Mouse (Mus musculus) CH12.LX (cell line): ENCODE measurements around the gene Pcbp4. TPM values are rescaled to one million over a fixed set of nuclear protein-coding genes. Genes with fewer than 3 reads are reported as not detected.
A peak's percentile ranks its signal among the peaks of the same experiment; 100 is the strongest.

ENCODE experiments used
- DNase-seq: peaks from one replicate; pipeline ENCODE4 v3.0.0-alpha.2; 2013; ENCODE audit errors: extremely low read depth
- H3K27ac ChIP-seq: 2 replicates; pipeline ENCODE4 v1.5.1; 2012; ENCODE audit warnings: low read depth, mild to moderate bottlenecking, control low read depth, moderate library complexity; ENCODE audit not compliant: insufficient read depth
- H3K27me3 ChIP-seq: replicated peaks from 2 replicates; pipeline ENCODE3; 2012; ENCODE audit warnings: inconsistent platforms
- H3K36me3 ChIP-seq, 2 experiments: replicated peaks in 1 of 2; 2 replicates each; pipeline versions ENCODE3 to v1.6.1; 2012; ENCODE audit warnings: inconsistent platforms in 1 of 2, low read length in 1 of 2, mild to moderate bottlenecking in 1 of 2, mixed read lengths in 1 of 2, moderate library complexity in 1 of 2; ENCODE audit not compliant: control insufficient read depth in 1 of 2, insufficient read depth in 1 of 2
- H3K4me1 ChIP-seq, 2 experiments: 2 replicates each; pipeline ENCODE4 v1.6.1; 2012; ENCODE audit warnings: inconsistent platforms in 1 of 2, moderate library complexity in 1 of 2; ENCODE audit not compliant: insufficient read depth in 2 of 2, control insufficient read depth in 1 of 2
- H3K4me2 ChIP-seq: 2 replicates; pipeline ENCODE4 v1.6.1; 2012; ENCODE audit warnings: low read depth, mild to moderate bottlenecking, control low read depth; ENCODE audit not compliant: poor library complexity, insufficient read depth, severe bottlenecking
- H3K4me3 ChIP-seq, 3 experiments: fragments of 150-350 bp in 1 of 3; sonication (generic) in 1 of 3; replicated peaks in 1 of 3; 2 replicates each; pipeline versions ENCODE3 to v1.5.1; 2011 to 2012; ENCODE audit warnings: low read depth in 2 of 3, low read length in 2 of 3, mild to moderate bottlenecking in 2 of 3, moderate library complexity in 2 of 3, control low read depth in 1 of 3, improper control_type of control experiment in 1 of 3, inconsistent platforms in 1 of 3, mixed read lengths in 1 of 3; ENCODE audit not compliant: poor library complexity in 1 of 3
- H3K79me2 ChIP-seq: replicated peaks from 2 replicates; pipeline ENCODE4 v1.6.1; 2012; ENCODE audit warnings: mild to moderate bottlenecking, moderate library complexity; ENCODE audit not compliant: control insufficient read depth, poor library complexity, insufficient read depth, severe bottlenecking; ENCODE audit errors: extremely low read depth
- H3K9ac ChIP-seq: 2 replicates; pipeline ENCODE4 v1.6.1; 2012; ENCODE audit warnings: low read depth, mild to moderate bottlenecking, control low read depth, moderate library complexity; ENCODE audit not compliant: insufficient read depth
- H3K9me3 ChIP-seq: replicated peaks from 2 replicates; pipeline ENCODE3; 2012; ENCODE audit warnings: low read length, inconsistent platforms, mixed read lengths
- BHLHE40 ChIP-seq: IDR thresholded peaks from 2 replicates; pipeline ENCODE4 v1.6.1; 2011; ENCODE audit warnings: mild to moderate bottlenecking, low read depth, low read length, improper control_type of control experiment
- CHD1 ChIP-seq: IDR thresholded peaks from 2 replicates; pipeline ENCODE4 v1.6.1; 2012; ENCODE audit warnings: low read depth, low read length, improper control_type of control experiment, inconsistent platforms
- CTCF ChIP-seq, 2 experiments: IDR thresholded peaks in 1 of 2; conservative IDR thresholded peaks in 1 of 2; 2 replicates each; pipeline ENCODE4 v1.5.1; 2011 to 2012; ENCODE audit warnings: low read depth in 2 of 2, low read length in 2 of 2, improper control_type of control experiment in 1 of 2, inconsistent platforms in 1 of 2, mild to moderate bottlenecking in 1 of 2, moderate library complexity in 1 of 2
- E2F4 ChIP-seq: IDR thresholded peaks from 2 replicates; pipeline ENCODE4 v1.6.1; 2011; ENCODE audit warnings: low read depth, low read length, improper control_type of control experiment; ENCODE audit not compliant: insufficient replicate concordance
- EP300 ChIP-seq: IDR thresholded peaks from 2 replicates; pipeline ENCODE4 v1.6.1; 2011; ENCODE audit warnings: low read length, improper control_type of control experiment
- GABPA ChIP-seq: IDR thresholded peaks from 2 replicates; pipeline ENCODE4 v1.6.1; 2012; ENCODE audit warnings: low read depth, low read length, improper control_type of control experiment, inconsistent platforms; ENCODE audit not compliant: insufficient replicate concordance
- HCFC1 ChIP-seq: IDR thresholded peaks from 2 replicates; pipeline ENCODE4 v1.6.1; 2012; ENCODE audit warnings: low read depth, mild to moderate bottlenecking, inconsistent platforms, low read length, improper control_type of control experiment
- IRF4 ChIP-seq: IDR thresholded peaks from 2 replicates; pipeline ENCODE4 v1.6.1; 2014; ENCODE audit warnings: low read depth, mild to moderate bottlenecking, inconsistent platforms, low read length, improper control_type of control experiment
- JUN ChIP-seq: IDR thresholded peaks from 2 replicates; pipeline ENCODE4 v1.6.1; 2011; ENCODE audit warnings: low read depth, mild to moderate bottlenecking, low read length, improper control_type of control experiment, moderate library complexity; ENCODE audit not compliant: insufficient read depth
- JUND ChIP-seq: conservative IDR thresholded peaks from 2 replicates; pipeline ENCODE4 v1.6.1; 2011; ENCODE audit warnings: low read depth, low read length, improper control_type of control experiment
- KAT2A ChIP-seq: IDR thresholded peaks from 2 replicates; pipeline ENCODE4 v1.6.1; 2012; ENCODE audit warnings: low read length, improper control_type of control experiment, inconsistent platforms; ENCODE audit not compliant: insufficient replicate concordance
- MAFK ChIP-seq: IDR thresholded peaks from 2 replicates; pipeline ENCODE4 v1.6.1; 2011; ENCODE audit warnings: low read length, improper control_type of control experiment; ENCODE audit not compliant: insufficient replicate concordance
- MAX ChIP-seq: IDR thresholded peaks from 2 replicates; pipeline ENCODE4 v1.6.1; 2011; ENCODE audit warnings: low read length, improper control_type of control experiment
- MXI1 ChIP-seq: IDR thresholded peaks from 2 replicates; pipeline ENCODE4 v1.6.1; 2011; ENCODE audit warnings: mild to moderate bottlenecking, low read depth, low read length, improper control_type of control experiment
- NELFE ChIP-seq: IDR thresholded peaks from 2 replicates; pipeline ENCODE4 v1.6.1; 2011; ENCODE audit warnings: low read depth, low read length, improper control_type of control experiment
- NRF1 ChIP-seq: IDR thresholded peaks from 2 replicates; pipeline ENCODE4 v1.6.1; 2014; ENCODE audit warnings: low read depth, mild to moderate bottlenecking, inconsistent platforms, low read length, improper control_type of control experiment, moderate library complexity
- PAX5 ChIP-seq: IDR thresholded peaks from 2 replicates; pipeline ENCODE4 v1.6.1; 2012; ENCODE audit warnings: low read length, inconsistent platforms, mixed read lengths
- POLR2A ChIP-seq: IDR thresholded peaks from 2 replicates; pipeline ENCODE4 v1.6.1; 2011; ENCODE audit warnings: low read depth, mild to moderate bottlenecking, improper control_type of control experiment, low read length
- TCF12 ChIP-seq: IDR thresholded peaks from 2 replicates; pipeline ENCODE4 v1.6.1; 2014; ENCODE audit warnings: low read depth, mild to moderate bottlenecking, inconsistent platforms, low read length, improper control_type of control experiment
- USF2 ChIP-seq: conservative IDR thresholded peaks from 2 replicates; pipeline ENCODE4 v1.6.1; 2011; ENCODE audit warnings: low read depth, low read length, improper control_type of control experiment
- dilution Hi-C: fragments of 300-500 bp; cut with MboI; formaldehyde crosslinking; loops from 2 replicates; pipeline ENCODE4 v1.14.3; 2020; ENCODE audit warnings: low sequenced_read_pairs; ENCODE audit not compliant: extremely low pct_unique_long_range_greater_than_20kb, extremely low pct_ligation_motif_present
- in situ Hi-C: fragments of 300-500 bp; cut with MboI; formaldehyde crosslinking; loops from 3 replicates; pipeline ENCODE4 v1.14.3; 2019; ENCODE audit warnings: low sequenced_read_pairs, low pct_ligation_motif_present, low pct_unique_long_range_greater_than_20kb, mixed read lengths
- polyA plus RNA-seq: library from polyadenylated mRNA; unstranded; fragments of >175 nt; gene quantifications from 2 replicates; pipeline ENCODE4 v1.2.1, GENCODE M21; 2012; ENCODE audit warnings: low read depth; ENCODE audit not compliant: insufficient read length
- total RNA-seq, 2 experiments: library from RNA; depleted of rRNA; stranded (reverse); fragments of 300-350 nt in 1 of 2; fragments of >200 nt in 1 of 2; gene quantifications; 2 replicates each; pipeline ENCODE4 v1.2.3; 2012 to 2014

The Pcbp4 gene
- total and polyA plus RNA-seq, 3 experiments: 44.0 to 54.2 (median 44.1) TPM

DNA sequence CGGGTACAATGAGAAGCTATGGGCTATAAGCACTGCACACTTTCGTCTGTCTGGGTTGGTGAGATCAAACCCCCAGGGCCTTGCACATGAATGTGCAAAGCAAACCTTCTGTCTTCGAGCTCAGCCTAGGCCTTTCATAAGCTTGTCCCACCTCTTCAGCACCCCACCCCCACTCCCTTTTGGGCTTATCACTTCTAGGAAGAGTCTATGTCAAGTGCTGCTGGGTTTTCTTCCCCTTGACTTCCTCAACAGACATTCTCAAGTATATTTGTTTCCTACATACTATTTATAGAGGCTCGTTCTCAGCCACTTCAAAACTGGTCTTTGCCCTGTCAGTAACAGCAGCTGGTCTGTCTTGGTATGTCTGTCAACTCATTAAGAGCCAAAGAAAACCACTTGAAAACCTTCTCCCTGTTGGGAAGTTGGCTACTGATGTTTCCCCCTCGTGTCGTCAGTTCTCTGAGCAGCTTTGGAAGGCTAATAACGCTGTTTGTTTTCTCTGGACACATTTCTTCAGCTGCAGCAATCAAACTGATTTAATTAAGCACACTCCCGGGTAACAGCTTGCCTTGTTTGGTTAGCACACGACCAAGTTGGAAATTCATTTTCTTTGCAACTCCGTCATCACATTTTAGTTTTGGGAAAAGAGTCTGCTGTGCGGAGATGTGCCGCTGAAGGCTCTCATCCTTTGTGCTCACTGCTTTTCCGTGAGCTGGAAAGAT is 59.8 kb downstream of the Pcbp4 start:
- H3K27ac ChIP-seq: no peak overlapping the region
- in situ Hi-C loops (no loop called here), dilution Hi-C loops (no loop called here)
- no peak overlapping the region for H3K9ac ChIP-seq
- H3K4me3 ChIP-seq: no peak overlapping the region
- no peak overlapping the region for H3K4me2 ChIP-seq
- no peaks in the 10 kb centered on the region for H3K79me2 ChIP-seq
- H3K36me3 ChIP-seq: no peaks in the 10 kb centered on the region
- no peak for TF ChIP-seq CTCF (conservative IDR thresholded peaks at IDR 0.05 in 1 of 2, IDR thresholded peaks at IDR 0.05 in 1 of 2; ENCODE audit: low read depth in 2 of 2, low read length in 2 of 2)
- no peak for TF ChIP-seq E2F4
- peaks cover 4% of the 10 kb centered on the region for H3K27me3 ChIP-seq
- H3K4me1 ChIP-seq: peaks cover 0 to 7% of the 10 kb centered on the region in 2 experiments; a peak in 2 of 4 replicates
- H3K9me3 ChIP-seq: peaks cover 2% of the 10 kb centered on the region
- peak; percentile 12 for DNase-seq

DNA sequence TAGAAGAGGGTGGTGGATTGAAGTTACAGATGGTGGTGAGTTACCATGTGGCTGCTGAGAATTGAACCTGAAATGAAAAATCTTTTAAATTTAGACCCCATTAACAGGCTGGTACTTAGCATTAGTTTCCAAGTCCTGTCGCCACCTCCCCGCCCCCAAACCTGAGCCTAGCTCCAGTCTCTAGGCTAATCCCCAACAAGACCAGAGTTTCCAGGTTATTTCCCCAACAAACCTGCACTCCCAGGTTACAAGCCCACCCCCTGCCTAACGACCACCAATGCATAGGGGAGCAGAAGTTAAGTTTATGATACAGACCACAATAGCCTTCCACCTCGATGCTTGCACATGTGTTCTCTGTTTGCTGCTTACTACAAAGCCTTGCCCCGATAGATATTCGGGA is 60.5 kb downstream of the Pcbp4 start:
- no peak for DNase-seq
- in situ Hi-C loops: no loop called here
- Histone ChIP-seq H3K27me3 (no peaks in the 10 kb centered on the region), H3K9ac (no peak overlapping the region), H3K27ac (no peak overlapping the region), H3K4me1 (peaks cover 0 to 7% of the 10 kb centered on the region in 2 experiments; a peak in 2 of 4 replicates), H3K36me3 (no peaks in the 10 kb centered on the region)
- TF ChIP-seq JUN: no peak
- no peak for TF ChIP-seq TCF12
- TF ChIP-seq CHD1: no peak
- TF ChIP-seq IRF4: no peak
- no peak for TF ChIP-seq GABPA
- TF ChIP-seq USF2: no peak
- TF ChIP-seq MXI1: no peak
- no peak for TF ChIP-seq CTCF (conservative IDR thresholded peaks at IDR 0.05 in 1 of 2, IDR thresholded peaks at IDR 0.05 in 1 of 2; ENCODE audit: low read depth in 2 of 2, low read length in 2 of 2)
- TF ChIP-seq KAT2A: no peak
- TF ChIP-seq NELFE: no peak
- no peak for TF ChIP-seq PAX5
- no peak for TF ChIP-seq MAX
- TF ChIP-seq JUND: no peak
- no peak for TF ChIP-seq EP300
- TF ChIP-seq BHLHE40: no peak
- no peak for TF ChIP-seq NRF1
- TF ChIP-seq MAFK: no peak
- no peak for TF ChIP-seq POLR2A
- no peak for TF ChIP-seq HCFC1
- TF ChIP-seq, all 38 proteins: peak for 0
- no peaks in the 10 kb centered on the region for H3K79me2 ChIP-seq
- H3K4me2 ChIP-seq: no peak overlapping the region
- H3K9me3 ChIP-seq: peaks cover 2% of the 10 kb centered on the region
- dilution Hi-C loops: no loop called here
- no peak overlapping the region for H3K4me3 ChIP-seq

Other genes with a start within 250 kb of the Pcbp4 start
- 1.4 and 1.5 TPM in 2 replicates for gene Tlr9, start 230.7 kb upstream of the Pcbp4 start, total RNA-seq (2012; rRNA removed)
- gene Tlr9, start 230.7 kb upstream of the Pcbp4 start, total RNA-seq (2014; rRNA removed): 0.54 and 1.0 TPM in 2 replicates
- 9.9 and 12.5 TPM in 2 replicates for gene Tlr9, start 230.7 kb upstream of the Pcbp4 start, polyA plus RNA-seq
- gene Alas1, start 204.6 kb upstream of the Pcbp4 start, total RNA-seq (2012; rRNA removed): 65.1 and 71.9 TPM in 2 replicates
- gene Alas1, start 204.6 kb upstream of the Pcbp4 start, total RNA-seq (2014; rRNA removed): 93.1 and 105 TPM in 2 replicates
- gene Alas1, start 204.6 kb upstream of the Pcbp4 start, polyA plus RNA-seq: 68.2 and 69.6 TPM in 2 replicates
- 42.7 and 46.7 TPM in 2 replicates for gene Poc1a, start 172.2 kb upstream of the Pcbp4 start, total RNA-seq (2012; rRNA removed)
- gene Poc1a, start 172.2 kb upstream of the Pcbp4 start, total RNA-seq (2014; rRNA removed): 24.2 and 24.5 TPM in 2 replicates
- gene Poc1a, start 172.2 kb upstream of the Pcbp4 start, polyA plus RNA-seq: 31.9 and 39.8 TPM in 2 replicates
- 8.0 and 10.0 TPM in 2 replicates for gene Dusp7, start 84.7 kb upstream of the Pcbp4 start, total RNA-seq (2012; rRNA removed)
- 4.9 and 6.2 TPM in 2 replicates for gene Dusp7, start 84.7 kb upstream of the Pcbp4 start, total RNA-seq (2014; rRNA removed)
- 8.2 and 11.4 TPM in 2 replicates for gene Dusp7, start 84.7 kb upstream of the Pcbp4 start, polyA plus RNA-seq
- gene Rpl29, start 23.8 kb upstream of the Pcbp4 start, total RNA-seq (2012; rRNA removed): 1,844 and 1,867 TPM in 2 replicates
- 1,058 and 1,082 TPM in 2 replicates for gene Rpl29, start 23.8 kb upstream of the Pcbp4 start, total RNA-seq (2014; rRNA removed)
- gene Rpl29, start 23.8 kb upstream of the Pcbp4 start, polyA plus RNA-seq: 1,042 and 1,257 TPM in 2 replicates
- gene Acy1, start 15.0 kb upstream of the Pcbp4 start, total RNA-seq (2012; rRNA removed): 76.9 and 77.6 TPM in 2 replicates
- 51.9 and 55.6 TPM in 2 replicates for gene Acy1, start 15.0 kb upstream of the Pcbp4 start, total RNA-seq (2014; rRNA removed)
- 103 and 106 TPM in 2 replicates for gene Acy1, start 15.0 kb upstream of the Pcbp4 start, polyA plus RNA-seq
- gene Abhd14b, start 5.8 kb upstream of the Pcbp4 start, total RNA-seq (2012; rRNA removed): 3.9 and 5.3 TPM in 2 replicates
- 2.9 and 3.6 TPM in 2 replicates for gene Abhd14b, start 5.8 kb upstream of the Pcbp4 start, total RNA-seq (2014; rRNA removed)
- gene Abhd14b, start 5.8 kb upstream of the Pcbp4 start, polyA plus RNA-seq: 4.4 and 5.4 TPM in 2 replicates
- gene Abhd14a, start 5.6 kb upstream of the Pcbp4 start, total RNA-seq (2012; rRNA removed): 20.4 and 20.6 TPM in 2 replicates
- gene Abhd14a, start 5.6 kb upstream of the Pcbp4 start, total RNA-seq (2014; rRNA removed): 15.6 and 18.2 TPM in 2 replicates
- 23.3 and 26.6 TPM in 2 replicates for gene Abhd14a, start 5.6 kb upstream of the Pcbp4 start, polyA plus RNA-seq
- 0.04 TPM in 1 of 2 replicates, not detected in the other for gene Gpr62, start 12.6 kb downstream of the Pcbp4 start, total RNA-seq (2012; rRNA removed)
- not detected in 2 replicates for gene Gpr62, start 12.6 kb downstream of the Pcbp4 start, total RNA-seq (2014; rRNA removed)
- 0.11 and 0.20 TPM in 2 replicates for gene Gpr62, start 12.6 kb downstream of the Pcbp4 start, polyA plus RNA-seq
- gene Rrp9, start 22.7 kb downstream of the Pcbp4 start, total RNA-seq (2012; rRNA removed): 120 and 167 TPM in 2 replicates
- 130 and 137 TPM in 2 replicates for gene Rrp9, start 22.7 kb downstream of the Pcbp4 start, total RNA-seq (2014; rRNA removed)
- 326 and 339 TPM in 2 replicates for gene Rrp9, start 22.7 kb downstream of the Pcbp4 start, polyA plus RNA-seq
- 12.3 and 12.9 TPM in 2 replicates for gene Parp3, start 23.7 kb downstream of the Pcbp4 start, total RNA-seq (2012; rRNA removed)
- 10.3 and 11.1 TPM in 2 replicates for gene Parp3, start 23.7 kb downstream of the Pcbp4 start, total RNA-seq (2014; rRNA removed)
- gene Parp3, start 23.7 kb downstream of the Pcbp4 start, polyA plus RNA-seq: 24.6 and 36.6 TPM in 2 replicates
- not detected in 2 replicates for gene Iqcf1, start 46.7 kb downstream of the Pcbp4 start, total RNA-seq (2012; rRNA removed)
- not detected in 2 replicates for gene Iqcf1, start 46.7 kb downstream of the Pcbp4 start, total RNA-seq (2014; rRNA removed)
- gene Iqcf1, start 46.7 kb downstream of the Pcbp4 start, polyA plus RNA-seq: not detected in 2 replicates
- gene Iqcf5, start 61.3 kb downstream of the Pcbp4 start, total RNA-seq (2012; rRNA removed): 0.72 TPM in 1 of 2 replicates, not detected in the other
- 0.77 TPM in 1 of 2 replicates, not detected in the other for gene Iqcf5, start 61.3 kb downstream of the Pcbp4 start, total RNA-seq (2014; rRNA removed)
- 1.8 and 2.9 TPM in 2 replicates for gene Iqcf5, start 61.3 kb downstream of the Pcbp4 start, polyA plus RNA-seq
- not detected in 2 replicates for gene Iqcf3, start 108.3 kb downstream of the Pcbp4 start, total RNA-seq (2012; rRNA removed)
- not detected in 2 replicates for gene Iqcf3, start 108.3 kb downstream of the Pcbp4 start, total RNA-seq (2014; rRNA removed)
- not detected in 2 replicates for gene Iqcf3, start 108.3 kb downstream of the Pcbp4 start, polyA plus RNA-seq
- gene Iqcf4, start 117.7 kb downstream of the Pcbp4 start, total RNA-seq (2012; rRNA removed): not detected in 2 replicates
- gene Iqcf4, start 117.7 kb downstream of the Pcbp4 start, total RNA-seq (2014; rRNA removed): not detected in 2 replicates
- not detected in 2 replicates for gene Iqcf4, start 117.7 kb downstream of the Pcbp4 start, polyA plus RNA-seq
- not detected in 2 replicates for gene Iqcf6, start 173.3 kb downstream of the Pcbp4 start, total RNA-seq (2012; rRNA removed)
- not detected in 2 replicates for gene Iqcf6, start 173.3 kb downstream of the Pcbp4 start, total RNA-seq (2014; rRNA removed)
- not detected in 2 replicates for gene Iqcf6, start 173.3 kb downstream of the Pcbp4 start, polyA plus RNA-seq
- gene Grm2, start 202.8 kb downstream of the Pcbp4 start, total RNA-seq (2012; rRNA removed): not detected in 2 replicates
- gene Grm2, start 202.8 kb downstream of the Pcbp4 start, total RNA-seq (2014; rRNA removed): not detected in 2 replicates
- gene Grm2, start 202.8 kb downstream of the Pcbp4 start, polyA plus RNA-seq: not detected in 2 replicates
- gene Tex264, start 232.6 kb downstream of the Pcbp4 start, total RNA-seq (2012; rRNA removed): 33.6 and 45.3 TPM in 2 replicates
- gene Tex264, start 232.6 kb downstream of the Pcbp4 start, total RNA-seq (2014; rRNA removed): 30.9 and 34.3 TPM in 2 replicates
- gene Tex264, start 232.6 kb downstream of the Pcbp4 start, polyA plus RNA-seq: 45.2 and 54.8 TPM in 2 replicates